Mouse (Mus musculus) heart, postnatal 0 days (tissue): Measurements from ENCODE around the gene Tada1.

Experiments used
- CTCF ChIP-seq: IDR thresholded peaks from 2 replicates; pipeline ENCODE4 v1.5.1; 2016; ENCODE audit warnings: antibody characterized with exemption, control low read depth, low read depth
- EP300 ChIP-seq: IDR thresholded peaks from 2 replicates; pipeline ENCODE4 v1.6.1; 2016; ENCODE audit warnings: antibody characterized with exemption, low read depth

- TF ChIP-seq CTCF, result no peak
- no peak for TF ChIP-seq EP300
Observed at GRCm38 (mm10) chr1:166342539-166342938, 36.4 kb upstream of the Tada1 start.
